Mouse (Mus musculus) bone marrow macrophage, adult 2 months (primary cell): ENCODE results near the gene Rnf208.

Experiments
- CTCF ChIP-seq: IDR thresholded peaks from 2 replicates; pipeline ENCODE4 v1.5.1; 2012; ENCODE audit warnings: low read depth, mild to moderate bottlenecking, low read length, moderate library complexity
- POLR2A ChIP-seq: IDR thresholded peaks from 2 replicates; pipeline ENCODE4 v1.6.1; 2012; ENCODE audit warnings: mild to moderate bottlenecking, low read depth, low read length, borderline replicate concordance

- TF ChIP-seq CTCF = no peak
- TF ChIP-seq POLR2A = no peak
Measured at GRCm38 (mm10) chr2:25262291-25262767, 20.3 kb downstream of the Rnf208 start, which contains the start of gene Tprn.
